Mouse (Mus musculus) urinary bladder, postnatal 14 days (tissue): ENCODE measurements around the gene Krtap28-13.

Source experiments
- DNase-seq: peaks from one replicate; pipeline ENCODE4 v3.0.0; 2021; ENCODE audit warnings: low spot score

The Krtap28-13 gene

DNA sequence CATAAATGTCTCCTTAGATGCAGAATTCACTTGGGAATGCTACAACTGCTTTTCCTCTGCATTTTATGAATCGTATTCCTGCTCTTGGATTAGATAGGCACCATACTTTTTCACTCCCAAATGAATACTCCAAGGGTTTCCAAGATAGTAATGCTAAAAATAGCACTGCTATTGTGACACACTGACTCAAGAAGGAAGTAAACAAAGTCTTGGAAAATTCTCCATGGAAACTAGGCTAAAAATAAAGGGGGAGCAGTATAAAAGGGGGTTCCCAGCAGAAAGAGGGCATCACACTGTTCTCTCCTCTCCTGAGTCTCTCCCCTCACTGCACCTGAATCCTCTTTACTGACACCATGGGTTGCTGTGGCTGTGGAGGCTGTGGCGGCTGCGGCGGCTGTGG is at the start of gene Krtap28-13:
TSS of gene Krtap28-13 (plus strand) at position 288 of the 400 bp plus-strand sequence.
- no peak for DNase-seq

DNA sequence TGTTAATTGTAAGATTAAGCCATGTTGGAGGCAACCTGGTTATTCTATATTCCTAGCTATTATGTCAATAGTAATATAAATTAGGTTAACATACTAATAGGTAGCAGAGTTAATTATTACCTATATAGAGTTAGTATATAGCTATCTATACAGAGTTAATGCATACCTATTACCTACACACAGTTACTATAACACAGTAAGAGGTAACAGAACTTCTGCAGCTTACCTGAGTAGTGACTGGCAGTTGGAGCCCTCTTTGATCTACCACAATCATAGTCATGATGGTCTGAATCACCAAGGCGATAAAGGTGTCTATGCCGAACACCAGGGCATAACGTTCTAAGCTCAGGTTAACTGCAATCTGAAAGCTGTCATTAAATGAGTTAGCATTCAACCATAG is 46.3 kb upstream of the Krtap28-13 start:
- DNase-seq, result no peak

DNA sequence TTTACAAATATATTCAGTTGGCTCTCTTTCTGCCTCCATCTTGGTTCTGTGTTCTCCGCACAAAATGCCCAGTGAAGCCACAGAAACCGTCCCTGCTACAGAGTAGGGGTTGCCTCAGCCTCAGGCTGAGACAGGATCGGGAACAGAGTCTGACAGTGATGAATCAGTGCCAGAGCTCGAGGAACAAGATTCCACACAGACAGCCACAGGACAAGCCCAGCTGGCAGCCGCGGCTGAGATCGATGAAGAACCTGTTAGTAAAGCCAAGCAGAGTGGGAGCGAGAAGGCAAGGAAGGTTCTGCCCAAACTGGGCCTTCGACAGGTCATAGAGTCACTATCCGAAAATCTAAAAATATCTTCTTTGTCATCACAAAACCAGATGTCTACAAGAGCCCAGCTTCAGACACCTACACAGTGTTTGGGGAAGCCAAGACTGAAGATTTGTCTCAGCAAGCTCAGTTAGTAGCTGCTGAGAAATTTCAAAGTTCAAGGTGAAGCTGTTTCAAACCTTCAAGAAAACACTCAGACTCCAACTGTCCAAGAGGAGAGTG is 45.3 kb upstream of the Krtap28-13 start:
- DNase-seq, result no peak

DNA sequence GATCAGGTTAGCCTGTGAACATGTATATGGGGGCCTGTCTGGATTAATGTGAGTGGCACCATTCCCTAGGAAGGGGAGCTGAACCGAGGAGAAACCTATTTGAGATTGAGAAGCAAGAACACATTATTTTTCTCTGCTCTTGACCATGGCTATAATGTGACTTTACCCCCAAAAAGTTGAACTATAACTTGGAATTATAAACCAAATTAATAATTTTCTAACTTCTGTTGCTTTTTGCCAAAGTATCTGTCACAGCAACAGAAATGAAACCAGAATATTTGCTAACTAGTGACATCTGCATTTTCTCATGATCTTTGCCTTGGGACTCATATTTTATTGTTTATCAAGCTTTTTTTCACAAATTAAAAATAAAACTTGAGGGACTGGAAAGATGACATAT is 44.2 kb upstream of the Krtap28-13 start:
- no peak for DNase-seq

DNA sequence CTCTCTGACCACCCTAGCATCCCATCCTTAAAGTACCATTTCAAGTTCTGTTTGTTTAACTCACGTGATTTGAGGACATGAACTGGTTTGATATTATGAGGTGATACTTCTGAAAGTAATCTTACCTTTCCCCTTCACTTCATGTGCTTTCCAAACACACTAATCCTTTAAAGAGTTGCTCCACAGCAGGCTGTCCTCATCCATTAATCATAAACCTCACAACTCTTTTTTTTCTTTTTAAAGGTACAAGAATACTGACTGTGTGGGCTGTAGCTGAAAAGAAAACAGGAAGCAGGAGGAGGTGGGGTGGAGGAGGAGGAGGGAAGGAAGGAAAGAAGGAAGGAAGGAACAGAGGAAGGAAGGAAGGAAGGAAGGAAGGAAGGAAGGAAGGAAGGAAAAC is 28.8 kb upstream of the Krtap28-13 start:
- no peak for DNase-seq

DNA sequence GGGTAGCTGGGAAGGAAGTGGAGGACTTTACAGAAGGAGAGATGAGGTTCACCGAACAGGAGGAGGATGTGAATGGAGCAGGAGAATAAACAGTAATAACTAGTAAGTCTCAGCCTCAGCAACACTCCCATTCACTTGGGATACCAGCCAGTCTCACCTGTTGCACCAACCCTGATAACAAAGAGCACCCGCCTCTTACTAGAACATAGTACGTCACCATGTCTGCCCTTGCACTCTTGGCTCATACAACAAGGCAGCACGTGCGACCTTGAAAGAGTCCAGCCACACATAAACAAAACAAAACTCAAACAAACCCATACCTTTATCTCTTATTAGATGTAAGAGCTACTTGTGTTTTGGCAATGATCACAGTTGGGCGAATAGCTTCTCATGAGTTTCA is 28.2 kb upstream of the Krtap28-13 start:
- no peak for DNase-seq

DNA sequence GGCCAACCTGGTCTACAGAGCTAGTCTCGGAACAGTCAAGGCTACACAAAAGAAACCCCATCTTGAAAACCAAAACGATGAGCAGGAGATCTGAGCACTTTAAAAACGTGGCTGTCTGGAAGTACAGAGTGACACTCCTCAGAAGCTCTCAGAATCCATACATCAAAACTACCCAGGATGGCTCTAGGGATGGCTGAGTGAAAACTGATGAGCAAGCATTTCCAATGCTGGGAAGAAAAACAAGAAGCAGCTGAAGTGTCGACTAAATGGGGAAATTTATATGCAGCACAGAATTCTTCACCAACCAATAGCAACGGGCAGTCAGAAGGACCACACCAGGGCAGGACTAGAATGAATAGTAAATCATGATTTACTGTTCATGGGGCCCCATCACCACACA is 26.2 kb upstream of the Krtap28-13 start:
- DNase-seq, result no peak

DNA sequence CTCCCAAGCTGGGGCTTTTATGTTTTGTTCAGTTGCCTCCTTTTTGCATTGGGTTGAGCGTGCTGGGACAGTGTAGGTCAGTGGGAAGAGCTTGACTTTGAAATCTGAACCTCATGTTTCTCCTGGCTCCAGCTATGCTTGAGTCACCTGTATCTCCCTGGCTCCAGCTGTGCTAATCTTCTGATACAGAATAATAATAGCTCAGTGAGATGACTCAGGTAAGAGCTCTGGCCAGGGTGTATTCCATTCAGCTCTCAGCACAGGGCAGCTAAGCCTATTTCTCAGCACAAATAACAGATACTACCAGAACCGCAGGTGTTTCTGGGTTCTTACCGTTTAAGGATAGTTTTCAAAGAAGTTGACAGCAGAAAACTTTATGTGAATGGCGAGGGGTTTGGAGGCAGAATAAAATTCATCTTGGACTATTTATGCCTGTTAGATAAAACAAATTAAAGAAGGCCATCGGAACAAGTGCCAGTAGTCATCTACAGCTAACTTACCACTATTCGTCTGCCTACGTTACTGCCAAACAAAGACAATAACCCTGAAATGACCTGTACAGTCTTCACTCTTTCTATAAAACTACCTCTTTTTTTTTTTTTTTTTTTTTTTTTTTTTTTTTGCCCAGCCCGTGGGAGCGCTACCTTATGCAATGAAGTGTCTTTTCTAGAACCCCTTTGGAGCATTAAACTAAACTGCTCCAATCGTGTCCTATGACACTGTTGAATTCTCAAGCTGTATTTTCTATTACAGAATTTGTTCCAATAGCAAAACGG is 23.6 kb upstream of the Krtap28-13 start:
- no peak for DNase-seq

DNA sequence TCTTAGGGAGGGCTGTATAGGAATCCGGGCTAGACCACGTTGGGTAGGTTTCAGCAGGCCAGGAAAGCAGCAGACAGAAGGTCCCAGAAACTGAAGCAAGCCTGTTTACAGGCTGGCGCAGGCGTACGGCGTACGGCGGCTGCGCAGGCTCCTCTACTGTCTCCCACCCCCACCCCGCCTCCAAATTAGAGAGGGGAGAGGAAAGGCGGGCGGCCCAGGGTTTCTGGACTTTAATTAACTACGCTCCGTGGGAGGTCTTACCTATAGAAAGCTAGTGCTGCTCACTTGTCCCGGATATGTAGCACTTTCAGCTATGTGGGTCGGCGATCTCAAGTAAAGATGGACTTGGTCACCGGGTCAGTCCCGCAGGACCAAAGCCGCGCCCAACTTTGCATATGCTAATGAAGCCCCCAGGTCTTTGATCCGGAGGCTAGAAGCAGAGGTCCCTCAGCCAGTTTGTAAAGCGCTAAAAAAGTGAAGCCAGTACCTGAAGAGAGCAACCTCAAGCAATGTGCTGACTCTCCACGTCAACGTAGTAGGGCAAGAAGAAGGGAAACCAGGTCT is 22.5 kb upstream of the Krtap28-13 start, which contains the start of gene Slc19a3:
TSS of gene Slc19a3 (minus strand) at position 340 of the 564 bp plus-strand sequence.
- peak; percentile 18 for DNase-seq

DNA sequence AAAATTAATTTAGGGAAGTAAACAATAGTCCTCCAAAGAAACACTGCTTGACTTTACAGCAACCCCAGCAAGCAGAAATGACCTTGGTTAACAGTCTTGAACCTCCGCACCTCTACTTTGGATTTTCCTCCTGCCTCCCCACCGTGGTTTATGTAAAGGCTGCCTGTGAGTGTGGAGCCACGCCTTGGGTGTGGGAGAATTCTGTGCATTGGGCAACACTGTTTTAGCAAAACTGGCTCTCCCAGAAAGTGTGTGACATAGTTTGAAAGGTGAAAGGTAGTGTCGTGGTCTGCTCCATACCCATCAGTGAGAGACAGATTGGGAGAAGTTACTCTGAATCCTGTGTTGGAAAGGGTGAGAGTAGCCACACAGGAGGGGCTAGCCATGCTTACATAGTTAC is 21.6 kb upstream of the Krtap28-13 start:
- peak; percentile 26 for DNase-seq

DNA sequence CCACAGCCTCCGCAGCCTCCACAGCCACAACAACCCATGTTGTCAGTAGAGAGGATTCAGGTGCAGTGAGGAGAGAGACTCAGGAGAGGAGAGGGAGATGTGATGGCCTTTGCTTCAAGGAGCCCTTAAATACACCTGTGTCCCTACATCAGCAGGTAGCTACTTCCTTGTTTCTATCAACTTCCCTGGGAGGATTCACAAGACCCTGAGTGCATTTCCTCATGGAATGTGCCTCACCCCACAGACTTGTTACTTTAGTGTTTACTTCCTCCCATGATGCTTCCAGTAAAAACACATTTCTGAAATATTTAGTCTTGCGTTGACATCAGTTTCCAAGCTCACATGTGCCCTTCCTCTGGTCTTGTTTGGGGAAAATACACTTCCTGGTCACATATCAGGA is 18.4 kb upstream of the Krtap28-13 start, which contains the start of gene Krtap28-10:
TSS of gene Krtap28-10 (minus strand) at position 101 of the 400 bp plus-strand sequence.
- no peak for DNase-seq

DNA sequence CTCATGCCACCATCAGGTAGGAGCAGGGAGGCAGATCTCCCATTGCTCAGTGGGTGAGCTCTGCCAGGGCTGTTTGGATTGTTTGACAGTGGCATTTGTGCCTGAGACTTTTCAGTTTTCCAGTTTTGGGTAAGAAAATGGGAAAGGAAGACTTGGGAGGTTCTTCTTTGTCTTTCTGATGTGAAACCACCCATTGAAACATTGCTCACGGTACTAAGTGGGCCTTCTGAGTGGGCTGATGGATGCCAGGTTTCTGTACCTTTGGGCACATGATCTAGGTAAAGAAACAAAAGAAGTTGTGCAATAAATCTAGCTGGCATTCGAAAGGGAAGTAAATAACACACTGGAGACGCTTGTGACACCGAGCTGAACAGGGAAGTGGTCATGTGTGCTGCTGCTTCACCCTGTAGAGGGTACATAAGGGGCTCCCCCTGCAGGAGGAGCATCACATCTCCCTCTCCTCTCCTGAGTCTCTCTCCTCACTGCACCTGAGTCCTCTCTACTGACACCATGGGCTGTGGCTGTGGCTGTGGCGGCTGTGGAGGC is 15.8 kb upstream of the Krtap28-13 start, which contains the start of gene Gm47969:
TSS of gene Gm47969 (plus strand) at position 51 of the 546 bp plus-strand sequence.
- no peak for DNase-seq

DNA sequence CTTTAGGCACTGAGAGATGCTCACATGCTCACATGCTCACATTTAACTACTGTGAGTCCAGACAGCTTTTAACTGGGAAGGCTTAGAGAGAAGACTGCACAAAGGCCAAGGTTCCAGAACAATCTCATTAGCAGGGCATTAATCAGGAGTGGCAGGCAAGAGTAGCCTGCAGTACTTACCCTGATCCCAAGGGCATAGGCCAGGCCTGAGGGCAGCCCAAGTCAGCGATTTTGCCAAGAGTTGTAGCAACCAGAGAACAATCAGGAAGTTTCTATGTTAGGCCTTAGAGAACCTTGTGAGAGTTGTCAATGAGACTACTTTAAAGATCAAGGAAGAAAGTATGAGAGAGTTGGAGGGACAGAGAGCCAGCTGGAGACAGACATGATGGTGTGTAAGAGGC is 2.2 kb upstream of the Krtap28-13 start:
- DNase-seq, result no peak

DNA sequence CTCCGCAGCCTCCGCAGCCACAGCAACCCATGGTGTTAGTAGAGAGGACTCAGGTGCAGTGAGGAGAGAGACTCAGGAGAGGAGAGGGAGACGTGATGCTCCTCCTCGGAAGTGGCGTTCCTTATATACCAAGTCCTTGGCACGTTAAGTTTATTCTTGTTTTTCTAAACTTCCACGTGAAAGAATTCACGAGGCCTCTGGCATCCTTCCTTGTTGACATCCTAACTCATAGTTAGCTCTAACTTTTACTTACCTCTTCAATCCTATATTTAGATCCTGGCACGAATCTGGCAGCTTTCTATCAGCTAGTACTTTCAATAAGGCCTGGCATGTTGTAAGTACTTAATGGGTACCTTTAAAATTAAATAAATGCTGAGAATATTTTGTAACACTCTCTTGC is 1.5 kb upstream of the Krtap28-13 start, which contains the start of gene A030005K14Rik:
TSS of gene A030005K14Rik (minus strand) at position 101 of the 400 bp plus-strand sequence.
- DNase-seq, result no peak

DNA sequence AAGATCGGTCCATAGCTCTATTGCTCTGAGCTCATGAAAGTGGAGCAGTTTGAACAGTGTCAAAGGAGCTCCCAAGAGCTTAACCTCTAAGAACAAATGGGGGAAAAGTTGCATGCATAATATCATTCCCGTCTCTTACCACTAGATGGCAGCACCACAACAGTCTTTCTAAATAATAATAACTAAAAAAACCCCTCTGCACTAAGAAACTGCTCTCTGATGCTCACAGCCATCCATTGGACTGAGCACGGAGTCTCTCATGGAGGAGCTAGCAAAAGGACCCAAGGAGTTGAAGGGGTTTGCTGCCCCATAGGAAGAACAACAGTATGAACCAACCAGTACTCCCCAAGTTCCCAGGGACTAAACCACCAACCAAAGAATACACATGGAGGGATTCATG is 4.1 kb downstream of the Krtap28-13 start:
- DNase-seq, result no peak

DNA sequence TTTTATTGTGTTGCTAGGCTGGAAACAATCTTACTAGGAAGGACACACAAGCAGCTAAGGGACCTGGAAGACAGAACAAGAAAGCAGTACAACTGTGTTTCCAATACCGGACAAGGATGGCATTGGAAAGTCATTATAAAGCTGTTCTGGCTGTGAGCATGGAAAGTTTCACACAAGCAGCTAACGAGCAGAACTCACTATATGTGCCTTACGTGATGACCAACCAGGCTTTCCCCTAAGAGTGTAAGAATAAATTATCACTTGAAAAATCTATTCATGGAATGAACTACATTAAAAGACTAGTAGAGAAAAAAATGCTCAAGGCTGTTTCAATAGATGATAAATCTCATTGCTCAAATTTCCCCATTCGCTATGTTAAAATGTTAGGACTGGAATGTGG is 5.8 kb downstream of the Krtap28-13 start:
- no peak for DNase-seq

DNA sequence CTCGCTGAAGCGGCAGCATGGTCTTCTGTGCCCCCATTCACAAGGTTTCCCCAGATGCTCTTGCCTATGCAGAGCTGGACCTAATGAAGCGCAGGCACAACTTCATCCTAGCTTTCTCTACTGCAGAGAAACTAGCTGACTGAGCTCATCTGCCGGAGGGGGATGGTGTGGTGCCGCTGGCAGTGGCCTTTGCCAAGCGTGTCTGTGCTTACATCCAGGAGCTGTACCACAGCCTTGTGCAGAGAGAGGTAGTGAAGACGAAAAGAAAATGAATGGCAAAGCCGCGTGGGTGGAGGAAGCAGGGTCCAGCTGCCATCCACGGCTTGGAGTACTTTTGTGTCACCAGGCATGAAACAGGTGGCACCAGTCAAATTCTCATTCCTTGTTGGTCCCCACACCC is 6.5 kb downstream of the Krtap28-13 start:
- DNase-seq, result no peak

DNA sequence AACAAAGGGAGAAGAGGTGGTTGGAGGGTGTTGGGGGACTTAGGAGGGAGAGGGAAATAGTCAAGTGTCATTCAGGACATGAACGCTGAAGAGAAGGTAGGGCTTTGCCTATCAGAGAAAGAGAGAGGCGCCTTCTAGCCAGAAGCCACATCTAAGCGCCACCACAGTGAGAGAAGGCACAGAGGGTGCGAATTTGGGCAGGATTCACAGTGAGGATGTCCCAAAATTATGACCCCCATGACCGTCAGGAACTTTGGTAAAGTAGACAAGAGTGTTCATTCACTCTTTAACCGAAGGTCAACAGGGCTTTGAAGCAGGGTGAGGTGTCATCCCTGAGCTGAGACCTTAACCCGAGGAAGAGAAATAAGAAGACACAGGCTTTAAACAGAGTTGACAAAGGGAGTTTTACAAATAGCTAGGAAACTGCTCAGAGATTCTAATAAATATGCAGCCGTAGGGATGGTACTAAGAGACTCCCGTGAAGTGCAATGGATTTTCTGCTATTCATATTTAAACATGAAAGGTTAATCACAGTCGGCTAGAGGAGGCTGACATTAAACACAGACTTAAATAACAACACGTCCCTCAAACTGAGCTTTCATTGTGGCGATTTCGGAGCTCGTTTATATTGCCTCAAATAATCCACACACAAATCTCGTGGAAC is 14.9 kb downstream of the Krtap28-13 start:
- DNase-seq, result no peak

DNA sequence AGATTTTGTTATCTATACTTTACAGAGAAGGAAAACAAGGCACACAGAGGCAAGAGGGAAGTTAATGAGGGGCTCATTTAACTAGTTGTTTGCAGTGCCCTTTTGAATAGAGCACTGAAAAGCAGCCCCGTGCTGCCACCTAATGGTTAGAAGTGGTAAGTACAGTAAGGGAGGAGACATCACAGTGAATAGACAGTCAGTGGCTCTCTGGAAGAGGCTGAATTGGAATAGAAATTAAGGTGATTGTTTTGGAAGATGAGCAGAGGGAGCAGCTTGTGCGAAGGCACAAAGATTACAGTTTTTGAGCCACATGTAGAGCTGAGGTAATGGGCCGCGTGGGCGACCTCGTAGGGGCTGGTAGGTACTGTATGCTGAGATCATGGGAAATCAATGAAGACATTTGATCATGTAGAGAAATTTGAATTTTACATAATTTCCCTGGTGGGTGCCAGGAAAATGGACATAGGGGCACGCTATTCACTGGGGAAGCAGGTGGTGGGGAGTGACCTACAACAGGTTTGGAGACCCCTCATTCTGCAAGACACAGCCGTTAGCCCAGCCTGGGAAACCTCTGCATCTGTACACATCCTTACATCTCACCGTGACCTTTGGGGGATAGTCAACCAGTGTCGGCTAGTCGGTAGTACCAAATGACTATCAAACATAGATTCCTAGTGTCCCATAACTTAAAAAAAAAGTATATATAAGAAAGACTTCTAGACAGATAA is 15.6 kb downstream of the Krtap28-13 start:
- DNase-seq, result peak; percentile 10

DNA sequence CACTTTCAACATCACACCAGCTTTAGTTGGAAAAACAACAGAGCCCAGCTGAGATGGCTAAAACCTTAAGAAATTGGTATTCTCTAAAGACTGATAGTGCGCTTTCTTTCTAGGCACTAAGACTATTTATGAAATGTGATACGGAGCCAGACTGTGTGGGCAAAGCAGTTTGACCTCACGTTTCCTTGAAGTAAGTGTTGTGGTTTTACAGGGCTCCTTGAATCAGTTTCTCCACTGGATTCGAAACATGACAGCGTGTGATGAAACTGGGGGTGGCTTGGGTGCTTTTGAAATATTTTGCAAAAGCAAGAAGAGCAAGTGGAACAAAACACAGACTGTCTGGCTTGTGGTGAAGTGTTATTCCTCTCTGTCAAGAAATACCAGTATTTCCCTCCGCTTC is 16.3 kb downstream of the Krtap28-13 start:
- DNase-seq, result no peak

DNA sequence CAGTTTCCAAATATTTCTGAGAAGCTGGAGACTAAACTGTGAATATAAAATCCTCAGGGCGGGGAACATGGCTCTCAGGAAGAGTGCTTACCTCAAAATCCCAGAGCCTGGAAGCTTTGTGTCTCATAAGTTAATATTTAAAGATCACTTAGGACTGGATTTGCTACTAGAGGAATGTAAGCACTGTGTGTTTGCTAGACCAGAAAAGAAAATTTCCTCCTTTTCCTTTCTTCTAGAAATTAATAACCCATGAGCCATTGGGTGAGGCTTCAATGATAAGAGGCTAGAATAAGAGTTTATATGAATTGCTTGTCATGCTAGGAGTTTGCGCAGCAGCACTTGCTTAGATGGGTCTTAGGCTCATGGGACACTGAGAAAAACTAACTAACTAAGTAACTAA is 24.1 kb downstream of the Krtap28-13 start:
- no peak for DNase-seq

DNA sequence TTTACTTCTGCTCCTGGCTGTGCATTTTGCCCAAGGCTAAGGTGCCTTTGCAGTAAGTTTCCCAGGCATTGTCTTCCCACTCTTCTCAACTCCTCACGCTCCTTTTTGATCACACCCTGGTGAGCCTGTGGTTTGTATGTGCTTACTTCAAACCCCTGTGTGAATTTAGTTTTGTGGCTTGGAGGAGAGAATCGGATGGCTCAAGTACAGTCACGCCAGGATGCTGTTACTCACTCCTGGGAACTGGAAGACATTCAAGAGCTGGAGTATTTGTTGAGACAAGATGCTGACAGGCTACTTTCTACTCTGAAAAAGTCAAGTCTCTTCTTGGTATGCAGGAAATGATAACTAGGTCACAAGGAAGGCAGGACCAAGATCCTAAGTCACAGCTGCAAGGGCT is 30.5 kb downstream of the Krtap28-13 start:
- no peak for DNase-seq
